Mouse (Mus musculus): ENCODE data around the gene Cebpz. TPM values are rescaled to one million over a fixed set of nuclear protein-coding genes. Genes with fewer than 3 reads are reported as not detected.

Cebpz gene
- total RNA-seq, 4 experiments from 2014 or later, result 30.0 to 33.4 (median 31.0) TPM

DNA sequence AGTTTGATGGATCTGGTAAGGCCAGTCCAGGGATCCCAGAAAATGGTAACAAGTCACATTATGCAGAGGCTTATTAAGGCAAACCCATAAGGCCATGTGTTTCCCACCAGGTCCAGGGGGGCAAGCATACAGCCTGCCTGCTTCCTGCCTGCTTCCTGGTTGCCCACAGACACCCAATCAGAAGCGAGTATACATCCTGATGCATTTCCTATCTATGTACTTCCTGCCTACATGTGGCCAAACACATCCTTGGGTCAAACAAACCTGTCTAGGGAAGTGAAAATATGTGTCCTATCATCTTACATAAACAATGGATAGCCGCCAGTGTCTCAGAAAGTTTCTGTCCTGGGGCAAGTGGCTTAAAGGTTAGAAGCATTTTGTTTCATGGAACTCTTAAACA lies 33.7 kb downstream of the Cebpz start:
- DNase-seq (ENCODE audit: low spot score in 2 of 2), result no peak

DNA sequence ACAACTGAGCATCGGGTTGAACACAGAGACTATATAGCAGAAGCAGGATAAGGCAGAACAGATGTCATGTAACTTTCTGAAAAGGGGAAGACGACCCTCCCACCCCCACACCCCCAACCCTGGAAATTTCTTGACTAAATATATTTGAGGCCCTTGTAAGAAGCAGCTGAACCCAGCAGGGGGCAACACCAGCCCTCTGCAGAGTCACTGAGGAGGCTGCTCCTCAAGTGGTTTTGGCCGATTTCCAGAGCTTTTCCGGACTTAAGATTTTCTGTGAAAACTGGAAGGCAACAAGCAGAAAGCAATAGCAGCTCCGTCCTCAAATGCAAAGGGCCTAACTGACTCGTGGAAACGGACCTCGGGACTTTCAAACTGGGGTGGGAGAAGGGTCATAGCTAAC lies 41.5 kb downstream of the Cebpz start:
- no peak for DNase-seq (ENCODE audit: low spot score in 2 of 2)

DNA sequence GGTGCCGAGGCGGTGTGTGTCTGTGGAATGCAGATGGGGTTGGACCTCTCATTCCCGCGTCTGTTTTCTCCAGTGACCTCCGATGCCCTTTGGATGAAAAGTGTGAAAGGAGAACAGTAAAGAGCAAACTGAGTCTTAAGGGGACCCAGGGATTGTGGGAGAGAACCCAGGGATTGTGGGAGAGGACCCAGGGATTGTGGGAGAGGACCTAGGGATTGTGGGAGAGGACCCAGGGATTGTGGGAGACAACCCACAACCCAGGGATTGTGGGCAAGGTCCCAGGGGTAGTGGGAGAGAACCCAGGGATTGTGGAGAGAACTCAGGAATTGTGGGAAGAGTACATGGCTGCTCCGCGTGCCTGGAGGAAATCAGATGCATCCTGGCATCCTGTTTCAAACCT lies 41.9 kb downstream of the Cebpz start:
- no peak for DNase-seq (ENCODE audit: low spot score in 2 of 2)

DNA sequence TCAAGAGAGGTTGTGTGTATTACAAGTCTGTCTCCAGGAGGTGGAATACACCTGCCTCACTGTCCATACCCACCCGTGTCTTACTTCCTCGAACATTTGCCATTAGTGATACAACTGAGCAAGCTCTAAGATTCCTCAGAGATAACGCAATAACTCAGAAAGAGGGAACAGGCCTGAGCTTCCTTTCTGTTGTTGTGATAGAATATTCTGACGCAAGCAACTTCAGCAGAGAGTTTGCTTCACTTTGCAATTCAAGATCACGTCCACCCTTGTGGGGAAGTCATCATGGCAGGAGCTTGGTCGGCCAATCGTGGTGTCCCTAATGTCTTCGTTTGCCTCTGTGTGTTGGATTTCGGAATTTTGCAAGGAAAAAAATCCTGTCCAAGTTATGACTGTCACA lies 45.8 kb downstream of the Cebpz start:
- DNase-seq (ENCODE audit: low spot score in 2 of 2), result no peak

DNA sequence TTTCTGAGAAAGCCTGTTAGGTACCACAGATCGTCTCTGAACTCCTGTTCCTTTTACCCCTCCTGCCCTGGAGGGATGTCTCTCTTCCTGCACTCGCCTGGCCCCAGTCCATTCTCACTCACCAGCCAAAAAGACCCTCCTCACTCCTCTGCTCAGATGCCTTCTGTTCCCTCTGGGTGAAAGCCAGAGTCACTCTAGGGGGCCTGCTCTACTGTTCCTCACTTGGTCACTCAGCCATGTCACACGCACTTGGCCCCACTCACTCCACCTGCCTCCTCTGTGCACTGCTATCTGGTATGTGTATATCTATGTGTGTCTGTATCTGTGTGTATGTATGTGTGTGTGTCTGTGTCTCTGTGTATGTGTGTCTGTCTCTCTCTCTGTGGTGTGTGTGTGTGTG lies 47.7 kb downstream of the Cebpz start:
- DNase-seq (ENCODE audit: low spot score in 2 of 2), result no peak

DNA sequence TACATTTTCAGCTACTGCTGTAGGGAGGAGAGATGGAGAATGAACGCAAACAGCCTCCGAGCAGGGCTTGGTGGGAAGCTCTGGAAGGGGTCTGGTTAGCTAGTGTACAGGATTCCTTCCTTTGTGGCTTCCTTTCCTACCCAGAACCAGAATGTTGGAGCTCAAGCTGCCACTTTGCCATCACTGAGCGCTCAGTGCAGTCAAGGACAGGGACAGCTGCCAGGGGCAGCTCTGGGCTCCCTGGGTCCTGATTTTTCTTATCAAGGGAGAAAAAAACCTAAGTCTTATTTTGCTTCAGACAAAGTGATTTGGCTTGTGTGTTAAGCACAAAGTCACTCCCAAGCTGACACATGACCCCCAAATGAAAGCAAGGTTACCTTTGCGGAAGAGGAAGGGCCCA lies 48.3 kb downstream of the Cebpz start:
- no peak for DNase-seq (ENCODE audit: low spot score in 2 of 2)

DNA sequence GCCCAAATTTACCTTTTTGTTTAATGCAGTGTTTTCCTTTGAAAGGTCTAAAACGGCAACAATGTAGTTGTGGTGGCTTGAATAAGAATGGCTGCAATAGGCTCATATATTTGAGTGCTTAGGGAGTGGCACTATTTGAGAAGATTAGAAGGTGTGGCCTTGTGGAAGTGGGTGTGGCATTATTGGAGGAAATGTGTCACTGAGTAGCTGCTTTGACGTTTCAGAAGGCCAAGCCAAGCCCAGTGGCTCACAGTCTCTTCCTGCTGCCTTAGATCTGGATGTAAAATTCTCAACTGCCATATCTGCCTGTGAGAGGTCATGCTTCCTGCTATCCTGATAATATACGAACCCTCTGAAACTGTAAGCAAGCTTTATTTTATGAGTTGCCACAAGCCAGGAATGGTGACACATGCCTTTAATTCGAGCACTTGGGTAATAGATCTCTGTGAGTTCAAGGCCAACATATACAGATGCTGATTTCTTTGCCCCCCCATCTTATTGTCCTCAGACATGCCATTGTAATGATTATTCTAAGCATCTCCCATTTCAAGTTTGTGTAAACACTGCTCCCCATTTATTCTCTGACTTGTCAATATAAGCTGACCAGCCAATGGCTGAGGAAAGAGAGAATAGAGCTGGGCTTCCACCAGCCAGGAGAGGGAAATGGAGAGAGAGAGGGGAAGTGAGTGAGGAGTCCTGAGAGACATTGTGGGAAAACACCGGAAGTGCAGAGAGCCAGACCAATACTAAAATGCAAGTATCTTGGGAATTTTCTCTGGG lies 51.4 kb downstream of the Cebpz start:
- no peak for DNase-seq (ENCODE audit: low spot score in 2 of 2)

DNA sequence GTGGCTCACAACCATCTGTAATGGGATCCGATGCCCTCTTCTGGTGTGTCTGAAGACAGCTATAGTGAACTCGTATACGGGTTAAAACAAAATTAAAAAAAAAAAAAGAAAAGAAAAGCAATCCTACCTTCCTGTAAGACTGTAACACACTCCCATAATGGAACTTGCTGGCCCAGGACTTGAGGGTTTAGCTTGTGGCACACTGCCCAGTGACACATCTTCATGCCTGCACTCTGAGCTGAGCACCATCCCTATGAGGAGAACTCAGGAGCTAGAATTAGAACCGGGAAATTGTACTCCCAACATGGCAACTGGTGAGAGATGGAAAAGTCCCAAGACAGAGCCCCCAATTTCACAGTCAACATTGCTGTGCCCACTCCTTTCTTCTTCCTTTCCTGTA lies 53.6 kb downstream of the Cebpz start:
- no peak for DNase-seq (ENCODE audit: low spot score in 2 of 2)

DNA sequence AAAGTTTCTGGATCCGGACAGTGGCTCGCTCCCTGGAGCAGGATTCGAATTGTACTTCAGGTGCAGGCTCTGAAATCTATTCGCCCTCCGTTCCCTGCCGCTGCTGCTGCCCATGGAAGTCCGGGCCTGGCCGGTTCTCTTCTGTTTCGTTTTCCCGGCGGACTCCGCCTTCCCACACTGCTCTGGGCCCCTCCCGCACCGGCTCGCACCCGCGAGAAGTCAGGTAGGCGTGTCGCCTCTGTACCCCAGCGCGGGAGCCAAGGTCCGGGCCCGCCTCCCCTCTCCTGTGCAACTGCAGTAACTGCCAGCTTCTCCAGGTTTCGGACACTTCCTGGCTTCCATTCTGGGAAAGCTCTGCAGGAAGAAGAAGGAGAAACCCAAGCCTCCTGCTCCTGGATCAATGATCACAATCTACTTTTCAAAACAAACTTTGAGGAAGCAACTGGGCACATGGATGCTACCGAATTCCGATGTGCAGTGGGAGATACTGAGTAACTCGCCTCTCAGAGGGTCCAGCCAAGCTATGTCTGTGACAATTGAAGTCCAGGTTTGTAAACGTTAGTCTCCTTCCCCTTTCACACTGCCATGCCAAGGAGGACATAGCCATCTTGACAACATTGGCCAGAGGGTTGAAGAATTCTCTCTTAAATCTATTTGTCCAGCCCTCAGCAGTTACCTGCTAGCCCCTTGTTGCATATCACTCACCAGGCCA lies 54.3 kb downstream of the Cebpz start, which contains the start of gene Eif2ak2:
TSS of gene Eif2ak2 (minus strand) at position 173 of the 712 bp plus-strand sequence.
- DNase-seq (ENCODE audit: low spot score in 2 of 2), result peak; percentile 14 to 29

DNA sequence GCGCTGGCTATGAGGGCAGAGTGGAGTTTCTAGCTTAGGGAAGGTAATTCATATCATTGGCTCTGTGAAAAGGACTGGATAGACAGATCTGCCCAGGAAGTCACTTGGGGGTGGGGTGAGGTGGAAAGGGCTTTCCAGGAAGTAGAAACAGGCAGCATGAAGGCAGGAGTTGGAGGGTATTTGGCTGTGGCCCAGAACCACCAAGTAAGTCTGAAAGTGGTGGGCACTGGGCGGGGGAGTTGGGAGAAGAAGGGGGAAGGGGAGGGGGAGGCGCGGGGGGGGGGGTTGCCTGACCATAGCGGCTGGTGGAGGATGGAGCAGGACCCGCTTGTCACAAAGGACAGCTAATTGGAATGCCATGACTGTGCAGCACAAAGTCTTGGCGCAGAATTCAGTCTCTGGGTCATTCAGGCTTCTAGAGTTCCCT lies 55.0 kb downstream of the Cebpz start:
- no peak for DNase-seq (ENCODE audit: low spot score in 2 of 2)

DNA sequence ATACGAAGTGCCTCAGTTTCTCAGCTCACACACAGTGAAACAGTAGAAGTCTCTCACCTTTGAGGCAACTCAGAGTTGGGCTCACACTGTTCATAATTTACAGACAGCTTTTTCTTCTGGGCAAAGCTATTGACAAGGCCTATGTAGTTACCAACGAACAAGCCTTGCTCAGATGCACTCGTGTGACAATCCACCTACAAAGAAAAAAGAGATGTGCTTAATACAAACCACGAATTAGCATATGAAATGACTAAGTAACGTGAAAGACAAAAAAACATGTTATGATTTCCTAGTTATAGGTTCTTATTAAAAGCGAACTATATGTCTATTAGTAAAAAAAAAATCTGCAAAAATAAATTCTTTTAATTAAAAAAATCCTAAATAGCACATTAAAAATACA lies 63.0 kb downstream of the Cebpz start:
- DNase-seq (ENCODE audit: low spot score in 2 of 2), result no peak

Other genes starting within 250 kb of the Cebpz start
- gene Strn, start 199.9 kb downstream of the Cebpz start, total RNA-seq (2022), result 10 to 100 TPM; 77.5 to 87.3 (median 83.9) TPM
- gene Heatr5b, start 101.7 kb downstream of the Cebpz start, total RNA-seq (2022), result 10 to 100 TPM; 47.8 to 56.1 (median 53.1) TPM
- gene Gpatch11, start 101.5 kb downstream of the Cebpz start, total RNA-seq (2022), result 10 to 100 TPM; 30.0 to 41.6 (median 38.7) TPM
- gene Eif2ak2, start 54.5 kb downstream of the Cebpz start, total RNA-seq (2022), result 10 to 100 TPM in 1 of 4 experiments, 1 to 10 TPM in 3; 5.8 to 13.6 (median 8.0) TPM
- under 1 TPM in 2 of 4 experiments, not detected in 2; 0.46 to 0.68 TPM for gene Sult6b1, start 30.1 kb downstream of the Cebpz start, total RNA-seq (2022)
- gene Cebpzos, start 20.6 kb downstream of the Cebpz start, total RNA-seq (2022), result 10 to 100 TPM; 24.4 to 31.5 (median 28.3) TPM
- gene Ndufaf7, start 70 bp upstream of the Cebpz start, total RNA-seq (2022), result 10 to 100 TPM; 47.1 to 57.8 (median 51.7) TPM
- gene Prkd3, start 83.8 kb upstream of the Cebpz start, total RNA-seq (2022), result 10 to 100 TPM; 13.2 to 14.5 (median 13.8) TPM
- gene Qpct, start 114.8 kb upstream of the Cebpz start, total RNA-seq (2022), result 10 to 100 TPM; 10.6 to 16.3 (median 13.5) TPM